Mouse (Mus musculus) frontal cortex, adult (tissue): ENCODE measurements at regions not wholly inside any gene's neighbourhood (a gene's known extent, or its start where the extent isn't known, plus 50 kb on each side); places are given as distances from the start of the nearest gene placed in this dataset.
A peak's percentile ranks its signal among the peaks of the same experiment; 100 is the strongest.

Source experiments
- ATAC-seq: cut with Nextera tagmentation; 2 replicates; pipeline ENCODE4 v1.9.2; 2017; ENCODE audit warnings: mild to moderate bottlenecking, moderate library complexity, mixed read lengths; ENCODE audit not compliant: low TSS enrichment

GRCm38 (mm10) chr10:66857330-66857729, 238.6 kb upstream of the Jmjd1c start:
- no peak for ATAC-seq

GRCm38 (mm10) chr10:66861421-66861820, 234.5 kb upstream of the Jmjd1c start:
- no peak for ATAC-seq

DNA sequence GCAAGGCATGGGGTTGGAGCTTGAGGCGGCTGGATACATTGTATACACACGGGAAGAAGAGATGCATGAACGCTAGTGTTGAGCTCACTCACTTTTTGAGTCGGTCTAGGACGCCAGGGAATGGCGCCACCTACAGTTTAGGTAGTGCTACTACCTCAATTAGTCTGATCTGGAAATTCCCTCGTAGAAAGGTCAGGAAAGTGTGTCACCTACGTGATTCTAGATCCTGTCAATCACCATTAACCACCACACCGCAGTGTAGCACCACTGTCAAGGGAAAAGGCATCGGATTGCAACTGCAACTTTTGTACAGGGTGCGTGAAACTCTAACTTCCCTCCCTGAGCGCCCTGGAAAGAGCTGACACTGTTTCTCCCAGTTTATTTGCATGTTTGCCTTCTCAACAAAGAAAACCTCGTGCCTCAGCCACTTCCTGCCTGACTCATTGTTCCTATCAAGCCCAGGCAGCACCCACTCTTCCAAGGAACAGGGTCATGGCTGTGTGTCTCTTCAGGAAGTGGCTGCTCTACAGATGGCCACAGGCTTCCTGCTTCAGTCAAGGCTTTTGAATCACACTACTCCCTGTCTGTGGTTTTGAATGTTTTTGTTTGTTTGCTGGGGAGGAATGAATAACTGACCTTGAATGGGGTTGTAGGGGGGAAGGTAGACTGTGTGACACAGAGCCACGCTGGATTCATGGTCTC, 231.6 kb upstream of the Jmjd1c start:
- peak; percentile 34 for ATAC-seq

DNA sequence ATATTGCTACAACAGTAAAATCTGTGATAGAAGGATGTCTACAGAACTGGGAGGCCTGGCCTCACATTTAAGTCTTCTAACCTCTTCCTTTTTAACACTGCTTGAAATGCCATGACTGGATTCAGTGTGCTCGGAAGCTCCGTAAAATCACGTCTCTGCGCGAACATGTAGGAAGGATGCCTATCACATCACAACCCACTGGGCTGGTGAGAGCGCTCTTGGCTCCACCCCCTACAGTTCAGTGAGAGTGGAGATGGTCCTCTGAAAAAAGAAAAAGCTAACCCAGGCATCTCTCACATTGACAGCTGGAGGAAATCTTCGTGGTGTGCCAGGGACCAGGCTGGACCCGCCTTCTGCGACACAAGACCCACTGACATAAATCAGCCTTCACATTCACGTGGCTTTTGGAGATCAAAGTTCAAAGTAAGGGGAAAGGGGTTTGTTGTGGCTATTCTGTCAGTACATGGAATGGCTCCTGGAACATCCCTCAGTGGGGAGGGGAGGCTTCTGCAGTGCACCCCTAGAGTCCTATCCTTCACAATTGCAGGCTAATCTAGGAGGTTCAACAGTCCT, 230.8 kb upstream of the Jmjd1c start:
- ATAC-seq, result no peak

GRCm38 (mm10) chr10:66871133-66871664, 224.7 kb upstream of the Jmjd1c start:
- ATAC-seq, result no peak

DNA sequence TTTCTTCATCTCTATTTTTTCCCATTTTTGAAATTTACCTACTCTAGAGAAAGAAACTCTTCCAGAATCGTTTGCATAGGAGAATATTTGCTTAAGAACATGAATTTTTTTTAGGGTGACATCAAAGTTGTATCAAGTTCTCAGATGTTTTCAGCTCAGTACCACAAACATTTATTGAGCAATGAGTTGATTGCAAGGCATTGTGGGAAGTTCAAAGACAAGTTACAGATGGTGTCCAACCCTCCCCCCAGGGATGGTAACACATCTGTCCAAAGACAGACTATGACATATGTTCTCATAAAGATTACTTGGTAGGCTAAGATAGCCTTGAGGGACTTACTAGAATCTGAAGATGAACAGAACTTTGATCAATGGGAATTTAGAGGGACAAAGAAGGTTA, 224.3 kb upstream of the Jmjd1c start:
- no peak for ATAC-seq

DNA sequence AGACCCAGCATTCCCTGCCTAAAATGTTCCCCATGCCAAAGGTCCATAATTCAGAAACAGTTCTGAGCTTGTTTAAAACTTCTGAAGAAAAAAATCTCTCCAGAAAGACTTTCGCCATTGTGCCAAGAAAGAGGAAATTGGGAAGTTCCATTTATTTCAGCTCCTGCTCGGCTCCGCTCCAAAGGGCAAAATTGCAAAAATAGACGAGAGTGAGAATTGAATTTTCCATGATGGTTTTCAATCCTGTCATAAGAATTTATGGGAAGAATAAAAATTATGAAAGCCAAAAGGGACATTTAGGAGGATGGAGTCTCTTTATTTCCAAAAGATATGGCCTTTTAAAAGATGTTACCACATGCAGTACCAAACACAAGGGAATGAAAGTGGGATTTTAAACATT, 222.5 kb upstream of the Jmjd1c start:
- ATAC-seq, result no peak

DNA sequence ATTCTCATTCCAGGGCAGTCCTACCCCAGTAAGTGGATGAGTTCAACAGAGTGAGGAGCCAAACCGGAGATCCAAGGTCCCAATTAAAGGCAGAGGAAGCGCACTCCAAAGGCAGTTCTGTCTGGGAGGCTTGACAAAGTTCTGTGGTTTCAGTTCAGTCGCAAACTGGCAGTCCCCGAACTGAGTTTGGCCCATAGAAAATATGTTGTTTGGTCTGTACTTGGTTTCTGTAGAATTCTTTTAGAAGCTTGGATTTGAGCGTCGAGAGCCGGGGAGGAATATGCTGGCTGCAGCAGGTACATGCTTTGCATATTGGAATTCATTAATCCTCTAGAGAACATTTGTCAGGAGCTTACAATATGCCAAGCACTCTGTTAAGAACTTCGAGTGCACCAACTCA, 216.9 kb upstream of the Jmjd1c start:
- ATAC-seq, result peak; percentile 66

- ATAC-seq, result peak; percentile 80
Measured at GRCm38 (mm10) chr10:66882825-66883224, 213.1 kb upstream of the Jmjd1c start.

- no peak for ATAC-seq
Measured at GRCm38 (mm10) chr10:66885575-66885974, 210.3 kb upstream of the Jmjd1c start.

DNA sequence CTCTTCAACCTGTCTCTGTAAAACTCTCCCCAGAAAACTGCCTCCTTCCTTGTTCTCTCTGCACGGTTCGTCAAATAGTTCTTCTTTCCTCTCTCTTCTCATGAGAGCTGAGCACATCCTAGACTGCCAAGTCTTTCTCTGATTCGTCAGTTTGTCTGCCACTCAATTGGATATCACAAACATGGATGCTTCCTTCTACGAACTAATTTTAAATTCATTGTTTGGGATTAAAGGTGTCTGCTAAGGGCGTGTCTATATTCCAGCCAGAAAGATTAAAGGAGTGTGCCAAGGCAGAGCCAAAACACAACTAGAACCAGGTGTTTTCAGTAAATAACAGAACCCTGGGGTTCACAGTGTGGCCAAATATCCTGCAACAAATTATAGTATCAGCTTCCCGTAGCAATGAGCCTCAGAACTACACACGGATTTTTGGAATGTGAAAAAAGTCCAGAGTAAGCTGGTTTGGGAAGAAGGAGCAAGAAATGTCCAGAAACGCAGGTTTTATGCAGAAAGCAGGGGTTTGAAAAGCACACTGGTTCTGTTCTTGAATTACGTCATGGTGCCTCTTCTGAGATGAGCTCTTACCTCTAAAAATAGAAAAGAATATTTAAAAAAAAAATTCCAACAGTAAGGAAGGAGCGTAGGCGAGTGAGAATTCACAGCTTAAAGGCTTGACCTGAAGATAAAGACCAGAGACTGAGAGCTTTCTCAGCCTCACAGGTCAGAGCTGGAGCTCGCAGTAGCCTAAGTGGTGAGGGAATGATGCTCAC, 206.0 kb upstream of the Jmjd1c start:
- peak; percentile 85 for ATAC-seq

- no peak for ATAC-seq
Measured at GRCm38 (mm10) chr10:66891811-66892210, 204.1 kb upstream of the Jmjd1c start.

GRCm38 (mm10) chr10:66893836-66894235, 202.1 kb upstream of the Jmjd1c start:
- ATAC-seq, result no peak

GRCm38 (mm10) chr10:66896698-66897622, 199.0 kb upstream of the Jmjd1c start:
- ATAC-seq, result no peak

- ATAC-seq, result no peak
Measured at GRCm38 (mm10) chr10:66899724-66900123, 196.2 kb upstream of the Jmjd1c start.

DNA sequence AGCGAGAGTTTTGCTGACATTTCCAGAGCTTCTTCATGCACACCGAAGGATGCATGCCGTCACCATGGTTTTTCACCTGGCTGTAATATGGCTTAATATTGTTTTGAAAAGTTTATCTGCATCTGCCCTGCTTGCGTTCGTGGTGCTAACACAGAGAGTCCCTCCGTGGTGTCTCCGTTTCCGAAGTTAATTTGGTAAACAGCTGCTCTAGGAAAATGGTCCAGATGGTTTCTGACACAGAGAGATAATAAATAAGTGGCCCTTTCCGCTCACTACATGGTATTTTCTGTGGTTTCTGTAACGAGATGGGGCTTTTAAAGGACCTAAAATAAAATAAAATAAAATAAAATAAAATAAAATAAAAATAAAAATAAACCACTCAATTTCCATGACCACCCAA, 195.1 kb upstream of the Jmjd1c start:
- no peak for ATAC-seq

DNA sequence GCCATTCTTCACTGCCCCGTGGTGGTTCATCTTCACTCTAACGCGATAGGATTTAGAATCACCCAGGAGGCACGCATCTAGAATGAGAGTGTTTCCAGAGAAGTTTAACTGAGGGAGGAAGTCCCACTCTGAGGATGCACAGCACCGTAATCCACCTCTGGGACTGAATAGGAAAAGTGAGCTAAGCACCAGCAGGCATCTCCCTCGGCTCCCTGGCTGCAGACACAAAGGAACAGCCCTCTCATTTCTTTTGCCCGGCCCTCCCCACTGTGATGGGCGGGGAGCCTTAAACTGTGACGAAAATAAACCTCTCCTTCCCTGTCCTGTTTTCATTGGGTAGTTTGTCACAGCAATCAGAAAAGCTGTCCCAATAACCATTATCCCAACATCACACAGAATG, 194.1 kb upstream of the Jmjd1c start:
- peak; percentile 51 for ATAC-seq

GRCm38 (mm10) chr10:66904552-66905367, 191.2 kb upstream of the Jmjd1c start:
- peak; percentile 56 for ATAC-seq

GRCm38 (mm10) chr10:66907842-66908241, 188.1 kb upstream of the Jmjd1c start:
- ATAC-seq, result no peak

DNA sequence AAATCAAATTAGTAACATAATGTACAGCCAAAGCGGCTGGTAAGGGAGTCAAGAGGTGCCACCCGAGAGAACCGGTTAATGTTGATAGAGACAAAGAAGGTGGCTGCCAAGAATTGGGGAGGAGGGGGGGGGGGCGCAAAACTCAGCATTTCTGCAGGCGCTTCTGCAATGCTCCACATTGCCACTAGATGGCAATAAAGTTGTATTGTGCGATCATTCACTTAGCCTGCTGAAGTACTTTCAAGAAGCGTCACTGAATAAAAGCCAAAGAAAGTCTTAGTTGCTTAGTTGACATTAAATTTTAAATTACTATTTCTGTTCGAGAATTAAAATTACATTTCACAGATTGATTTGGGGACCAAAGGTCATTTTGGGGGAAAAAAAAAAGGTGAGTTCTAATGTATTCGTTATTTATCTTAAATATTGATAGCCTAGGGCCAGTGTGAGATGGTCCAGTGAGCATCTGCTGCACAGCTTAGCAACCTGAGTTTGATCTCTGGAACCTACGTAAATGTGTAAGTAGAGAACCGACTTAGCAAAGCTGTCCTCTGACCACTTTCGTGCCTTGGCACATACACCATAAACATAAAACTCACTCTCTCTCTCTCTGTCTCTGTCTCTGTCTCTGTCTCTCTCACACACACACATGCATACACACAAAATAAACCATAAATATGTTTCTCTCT, 186.6 kb upstream of the Jmjd1c start:
- ATAC-seq, result peak; percentile 38; the same call in 1 of the 2 replicates
